Mouse (Mus musculus) olfactory bulb, adult 2 months (tissue): ENCODE data around the gene Zdhhc3.

ENCODE experiments used
- CTCF ChIP-seq: fragments of 200-500 bp; IDR thresholded peaks from 2 replicates; pipeline ENCODE4 v1.5.1; 2012; ENCODE audit warnings: low read depth, mild to moderate bottlenecking, low read length, moderate library complexity; ENCODE audit not compliant: insufficient read depth
- POLR2A ChIP-seq: fragments of 200-500 bp; IDR thresholded peaks from 2 replicates; pipeline ENCODE4 v1.6.1; 2012; ENCODE audit warnings: mild to moderate bottlenecking, low read depth, low read length, moderate library complexity; ENCODE audit not compliant: insufficient read depth

DNA sequence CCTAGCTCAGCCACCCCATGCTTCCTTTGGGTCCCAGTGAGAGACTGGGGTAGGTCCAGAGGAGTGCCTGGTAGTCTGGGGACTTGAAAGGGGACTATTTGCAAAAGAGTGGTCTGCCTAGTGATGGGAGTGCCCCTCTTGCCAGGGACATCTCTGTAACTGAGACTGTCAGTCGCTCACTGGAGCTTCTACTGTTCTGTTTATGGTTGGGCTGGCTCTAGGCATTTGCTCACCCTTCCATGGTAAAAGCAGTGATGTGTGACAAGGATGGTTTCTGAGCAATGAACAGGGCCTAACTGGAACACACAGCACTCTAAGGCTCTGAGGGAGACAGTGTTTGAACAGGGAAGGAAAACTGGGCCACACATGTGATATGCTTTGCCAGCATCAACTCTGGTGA, 32.2 kb downstream of the Zdhhc3 start:
- no peak for TF ChIP-seq POLR2A
- TF ChIP-seq CTCF = no peak
